Mouse (Mus musculus): Measurements from ENCODE around the gene Pygo2. TPM values are rescaled to one million over a fixed set of nuclear protein-coding genes. Genes with fewer than 3 reads are reported as not detected.
A peak's percentile ranks its signal among the peaks of the same experiment; 100 is the strongest.

Pygo2 gene
- total and polyA plus RNA-seq, 3 experiments = 21.9 to 40.8 (median 29.7) TPM

DNA sequence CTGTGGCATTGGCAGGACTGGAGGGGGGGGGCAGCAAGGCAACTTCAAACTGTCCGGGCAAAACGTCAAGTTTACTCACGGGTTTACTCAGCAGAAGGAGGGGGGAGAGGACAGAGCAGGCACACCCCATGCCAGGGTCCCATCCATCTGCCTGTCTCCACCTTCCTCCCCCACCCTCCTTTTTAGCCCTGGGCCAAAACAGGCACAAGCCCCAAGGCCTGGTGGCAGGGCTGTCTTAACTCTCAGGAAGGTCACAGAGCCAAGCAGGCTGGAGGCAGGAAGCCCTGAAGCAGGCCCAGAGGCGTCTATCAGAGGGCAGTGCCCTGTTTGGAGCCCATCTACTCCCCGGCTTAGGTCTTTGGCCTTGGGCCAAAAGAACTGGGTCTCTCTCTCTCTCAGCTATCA lies 39.9 kb upstream of the Pygo2 start:
- H3K79me2 ChIP-seq (replicated peaks; ENCODE audit: control insufficient read depth, extremely low read depth, insufficient read depth, poor library complexity, severe bottlenecking) = peaks cover 39% of the 10 kb centered on the region
- TF ChIP-seq BHLHE40 (IDR thresholded peaks at IDR 0.05; ENCODE audit: low read depth, low read length) (peak; percentile 7; the same call in 1 of the 2 replicates), IRF4 (IDR thresholded peaks at IDR 0.05; ENCODE audit: low read depth, low read length) (peak; percentile 74), MAFK (IDR thresholded peaks at IDR 0.05; ENCODE audit: insufficient replicate concordance, low read length) (no peak), POLR2A (IDR thresholded peaks at IDR 0.05; ENCODE audit: low read depth, low read length) (no peak), ZC3H11A (IDR thresholded peaks at IDR 0.05; ENCODE audit: low read depth, low read length) (no peak), TCF12 (IDR thresholded peaks at IDR 0.05; ENCODE audit: low read depth, low read length) (no peak), SIN3A (IDR thresholded peaks at IDR 0.05; ENCODE audit: low read length) (0 out of 2 replicates have a peak, but pooled peaks have one; percentile 0)
- H3K27me3 ChIP-seq (replicated peaks) = no peaks in the 10 kb centered on the region
- peak overlapping the region; percentile 97 for H3K9ac ChIP-seq (ENCODE audit: insufficient read depth, low read depth)
- H3K27ac ChIP-seq (ENCODE audit: insufficient read depth, low read depth) = peak overlapping the region; percentile 99
- peak overlapping the region; percentile 51 to 59 (median 54) for H3K4me3 ChIP-seq (replicated peaks in 1 of 3; ENCODE audit: low read depth in 2 of 3, low read length in 2 of 3, poor library complexity in 1 of 3)
- in situ Hi-C loops (cut with MboI; ENCODE audit: low pct_ligation_motif_present, low pct_unique_long_range_greater_than_20kb, low sequenced_read_pairs) (no loop called here), dilution Hi-C loops (cut with MboI; ENCODE audit: extremely low pct_ligation_motif_present, extremely low pct_unique_long_range_greater_than_20kb, low sequenced_read_pairs) (no loop called here)
- no peak for DNase-seq (ENCODE audit: extremely low read depth)
- H3K4me1 ChIP-seq (ENCODE audit: control insufficient read depth in 1 of 2, insufficient read depth in 2 of 2) = peaks cover 6 to 54% of the 10 kb centered on the region in 2 experiments
- peak overlapping the region; percentile 79 for H3K4me2 ChIP-seq (ENCODE audit: insufficient read depth, low read depth, poor library complexity, severe bottlenecking)
- H3K36me3 ChIP-seq (replicated peaks in 1 of 2; ENCODE audit: control insufficient read depth in 1 of 2, insufficient read depth in 1 of 2, low read length in 1 of 2) = peaks cover 0 to 4% of the 10 kb centered on the region in 2 experiments
- H3K9me3 ChIP-seq (replicated peaks; ENCODE audit: low read length) = no peaks in the 10 kb centered on the region

DNA sequence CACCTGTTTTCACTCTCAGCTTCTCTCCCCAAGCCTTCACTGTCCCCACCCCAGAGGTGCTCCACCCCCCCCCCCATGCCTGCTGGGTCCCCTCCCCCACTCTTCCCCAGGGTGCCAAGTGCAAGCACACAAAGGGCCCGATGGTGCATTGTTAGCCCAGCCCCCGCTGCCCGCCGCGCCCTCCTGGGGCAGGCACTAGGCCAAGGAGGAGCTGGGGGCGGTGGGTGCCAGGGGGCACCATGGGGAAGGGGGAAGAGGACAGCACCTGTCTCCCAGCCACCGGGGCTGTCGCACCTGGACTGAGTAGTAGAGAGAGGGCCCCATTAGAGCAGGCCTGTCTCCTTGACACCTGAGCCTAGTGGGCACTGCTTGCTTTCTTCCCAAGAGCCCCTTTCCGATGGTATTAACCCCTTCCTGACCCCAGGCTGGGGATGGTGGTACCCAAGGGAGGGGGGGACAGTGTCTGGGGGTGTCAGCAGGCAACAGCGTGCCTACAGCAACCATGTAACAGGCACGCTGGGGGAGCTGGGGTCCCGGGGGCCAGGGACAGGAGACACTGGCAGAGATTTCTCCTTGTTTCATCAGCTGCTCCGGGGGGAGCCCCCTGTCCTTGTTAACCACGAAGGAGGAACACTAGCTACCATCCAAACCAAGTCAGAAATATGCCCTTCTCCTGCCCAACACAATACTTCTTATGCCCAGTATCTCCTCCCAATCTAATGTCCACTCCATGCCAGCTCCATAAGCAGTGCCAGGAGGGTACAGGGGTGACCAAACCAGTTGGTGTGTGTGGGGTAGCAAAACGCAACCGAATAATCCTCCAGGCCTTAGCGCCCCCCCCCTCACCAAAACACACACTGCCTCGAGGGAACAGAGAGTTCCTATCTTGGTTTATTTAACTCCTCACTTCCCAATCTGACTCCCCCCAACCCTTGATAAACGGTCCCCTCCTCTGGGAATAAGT lies 39.0 kb upstream of the Pygo2 start:
- dilution Hi-C loops (cut with MboI; ENCODE audit: extremely low pct_ligation_motif_present, extremely low pct_unique_long_range_greater_than_20kb, low sequenced_read_pairs) = no loop called here
- Histone ChIP-seq H3K79me2 (replicated peaks; ENCODE audit: control insufficient read depth, extremely low read depth, insufficient read depth, poor library complexity, severe bottlenecking) (peaks cover 32% of the 10 kb centered on the region), H3K27me3 (replicated peaks) (no peaks in the 10 kb centered on the region), H3K4me2 (ENCODE audit: insufficient read depth, low read depth, poor library complexity, severe bottlenecking) (peak overlapping the region; percentile 79), H3K27ac (ENCODE audit: insufficient read depth, low read depth) (peak overlapping the region; percentile 99), H3K9me3 (replicated peaks; ENCODE audit: low read length) (no peaks in the 10 kb centered on the region), H3K36me3 (replicated peaks in 1 of 2; ENCODE audit: control insufficient read depth in 1 of 2, insufficient read depth in 1 of 2, low read length in 1 of 2) (peaks cover 0 to 4% of the 10 kb centered on the region in 2 experiments), H3K4me1 (ENCODE audit: control insufficient read depth in 1 of 2, insufficient read depth in 2 of 2) (peaks cover 6 to 53% of the 10 kb centered on the region in 2 experiments), H3K9ac (ENCODE audit: insufficient read depth, low read depth) (peak overlapping the region; percentile 97), H3K4me3 (replicated peaks in 1 of 3; ENCODE audit: low read depth in 2 of 3, low read length in 2 of 3, poor library complexity in 1 of 3) (peak overlapping the region; percentile 60 to 86 (median 85))
- in situ Hi-C loops (cut with MboI; ENCODE audit: low pct_ligation_motif_present, low pct_unique_long_range_greater_than_20kb, low sequenced_read_pairs) = no loop called here
- TF ChIP-seq CHD1 (IDR thresholded peaks at IDR 0.05; ENCODE audit: low read depth, low read length) = no peak
- TF ChIP-seq TBP (conservative IDR thresholded peaks at IDR 0.05; ENCODE audit: low read depth, low read length) = 0 out of 2 replicates have a peak, but pooled peaks have one; percentile 23
- TF ChIP-seq CHD2 (IDR thresholded peaks at IDR 0.05; ENCODE audit: low read length) = peak; percentile 53; the same call in 1 of the 2 replicates
- no peak for TF ChIP-seq RAD21 (IDR thresholded peaks at IDR 0.05; ENCODE audit: low read depth, low read length)
- TF ChIP-seq JUN (IDR thresholded peaks at IDR 0.05; ENCODE audit: insufficient read depth, low read depth, low read length) = no peak
- TF ChIP-seq MYC (IDR thresholded peaks at IDR 0.05; ENCODE audit: low read depth, low read length) = no peak
- TF ChIP-seq UBTF (IDR thresholded peaks at IDR 0.05; ENCODE audit: low read depth, low read length) = no peak
- TF ChIP-seq SIN3A (IDR thresholded peaks at IDR 0.05; ENCODE audit: low read length) = no peak
- TF ChIP-seq BHLHE40 (IDR thresholded peaks at IDR 0.05; ENCODE audit: low read depth, low read length) = 0 out of 2 replicates have a peak, but pooled peaks have one; percentile 15
- 0 out of 2 replicates have a peak, but pooled peaks have one; percentile 7 for TF ChIP-seq NELFE (IDR thresholded peaks at IDR 0.05; ENCODE audit: low read depth, low read length)
- peak; percentile 64; the same call in 1 of the 2 replicates for TF ChIP-seq MAZ (IDR thresholded peaks at IDR 0.05; ENCODE audit: low read depth, low read length)
- no peak for TF ChIP-seq E2F4 (IDR thresholded peaks at IDR 0.05; ENCODE audit: insufficient replicate concordance, low read depth, low read length)
- no peak for TF ChIP-seq ETS1 (conservative IDR thresholded peaks at IDR 0.05; ENCODE audit: low read depth, low read length)
- no peak for TF ChIP-seq NRF1 (IDR thresholded peaks at IDR 0.05; ENCODE audit: low read depth, low read length)
- TF ChIP-seq USF2 (conservative IDR thresholded peaks at IDR 0.05; ENCODE audit: low read depth, low read length) = no peak
- no peak for TF ChIP-seq RCOR1 (conservative IDR thresholded peaks at IDR 0.05; ENCODE audit: low read depth, low read length)
- TF ChIP-seq POLR2AphosphoS2 (IDR thresholded peaks at IDR 0.05; ENCODE audit: low read depth, low read length) = no peak
- peak; percentile 7; the same call in 1 of the 2 replicates for TF ChIP-seq MEF2A (IDR thresholded peaks at IDR 0.05; ENCODE audit: borderline replicate concordance, low read depth, low read length)
- peak; percentile 22 for TF ChIP-seq TCF12 (IDR thresholded peaks at IDR 0.05; ENCODE audit: low read depth, low read length)
- DNase-seq (ENCODE audit: extremely low read depth) = peak; percentile 67

Measured in CH12.LX (cell line).